Mouse (Mus musculus): Measurements from ENCODE around the gene Olfr1151. TPM values are rescaled to one million over a fixed set of nuclear protein-coding genes. Genes with fewer than 3 reads are reported as not detected.

The Olfr1151 gene
- not detected for polyA plus RNA-seq (2014; fragmentation: Illumina TruSeq; extraction: RNeasy Lipid Tissue Mini Kit (QIAGEN cat#74804); ENCODE audit: low read depth, low replicate concordance)

GRCm38 (mm10) chr2:87855562-87855961 is at the start of gene Olfr1151:
Gene Olfr1151, plus strand, starts transcription at chr2:87855862.

DNA sequence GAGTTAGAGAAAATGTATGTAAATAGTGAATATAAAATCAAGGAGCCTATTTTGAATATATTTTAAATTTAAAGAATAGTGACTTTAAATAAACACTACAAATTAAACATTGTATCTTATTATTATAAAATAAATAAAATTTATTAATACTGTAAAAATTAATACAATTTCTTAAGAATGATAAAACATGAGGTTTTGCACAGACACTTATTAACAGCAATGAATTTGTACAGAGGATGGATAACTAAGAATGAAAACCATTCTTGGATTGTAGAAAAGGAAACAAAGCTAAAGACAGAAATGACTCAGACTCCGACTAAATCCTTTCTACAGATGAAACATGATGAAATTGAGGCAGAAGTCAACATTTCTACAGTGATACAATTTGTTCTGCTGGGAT is 46.1 kb upstream of the Olfr1151 start, which contains the start of gene Olfr1145:
Gene Olfr1145 (plus strand): TSS at position 301 of the 400 bp plus-strand sequence.

GRCm38 (mm10) chr2:87830233-87830632 is 25.4 kb upstream of the Olfr1151 start, which contains the start of gene Olfr1148:
Gene Olfr1148, plus strand, starts transcription at chr2:87830533.

DNA sequence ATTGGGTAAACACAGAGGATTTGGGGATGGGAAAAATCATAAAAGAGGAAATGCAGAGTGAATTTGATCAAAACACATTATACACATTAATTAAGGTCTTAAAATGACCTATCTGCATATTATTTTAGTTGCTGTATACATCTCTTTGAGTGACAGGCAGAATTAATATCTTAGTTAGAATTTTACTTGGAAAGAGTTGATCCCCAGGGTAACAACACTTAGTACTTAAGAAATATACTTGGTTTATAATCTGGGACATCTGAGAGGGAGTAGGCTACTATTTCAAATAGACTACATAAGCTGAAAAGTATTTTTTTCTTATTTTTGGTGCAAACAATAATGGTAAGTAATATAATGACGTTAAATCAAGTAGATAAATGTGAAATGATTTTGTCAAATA is 12.0 kb upstream of the Olfr1151 start, which contains the start of gene Olfr1150-ps1:
Gene Olfr1150-ps1 (plus strand): TSS at position 301 of the 400 bp plus-strand sequence.

DNA sequence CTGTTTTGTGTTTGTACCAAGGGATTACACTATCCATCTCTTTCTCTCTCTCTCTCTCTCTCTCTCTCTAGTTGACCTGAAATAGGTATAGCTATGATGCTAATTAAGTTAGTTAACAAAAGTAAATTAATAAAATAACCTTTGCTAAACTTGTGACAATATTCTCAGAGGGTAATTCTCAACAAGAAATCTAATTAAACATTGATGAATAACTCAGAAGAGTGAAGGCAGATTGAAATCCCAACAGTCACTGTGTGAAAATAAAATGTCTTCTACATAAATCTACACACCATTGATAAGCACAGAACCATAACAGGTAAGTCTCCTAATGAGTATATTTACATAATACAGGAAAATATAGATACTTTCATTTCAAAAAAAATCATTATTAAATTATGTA is 10.5 kb downstream of the Olfr1151 start, which contains the start of gene Olfr1152:
Gene Olfr1152 (plus strand): TSS at position 301 of the 400 bp plus-strand sequence.

DNA sequence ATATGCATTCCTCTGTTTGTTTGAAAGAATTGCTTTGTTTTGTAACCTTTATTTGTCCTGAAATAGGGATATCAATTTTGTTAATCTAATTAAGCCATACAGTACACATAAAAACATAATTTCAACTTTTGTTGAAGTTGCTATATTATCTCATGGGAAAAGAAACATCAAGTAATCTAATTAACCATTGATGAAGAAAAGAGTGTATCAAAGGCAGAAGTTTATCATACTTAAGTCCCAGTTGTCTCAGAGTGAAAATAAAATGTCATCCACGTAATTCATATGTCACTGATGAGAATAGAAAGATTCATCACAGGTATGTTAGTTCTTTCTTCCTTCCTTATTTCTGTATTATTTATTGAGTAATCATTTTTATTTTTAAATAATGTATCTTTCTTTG is 39.0 kb downstream of the Olfr1151 start, which contains the start of gene Olfr1153:
Gene Olfr1153 (plus strand): TSS at position 301 of the 400 bp plus-strand sequence.

GRCm38 (mm10) chr2:87905066-87905465 is 49.4 kb downstream of the Olfr1151 start, which contains the start of gene Olfr1154:
Gene Olfr1154, minus strand, starts transcription at chr2:87905166.

Other genes with a start within 250 kb of the Olfr1151 start
- not detected for gene Olfr1130, start 249.7 kb upstream of the Olfr1151 start, polyA plus RNA-seq (2014; fragmentation: Illumina TruSeq; extraction: RNeasy Lipid Tissue Mini Kit (QIAGEN cat#74804); ENCODE audit: low read depth, low replicate concordance)
- not detected for gene Olfr1131, start 228.8 kb upstream of the Olfr1151 start, polyA plus RNA-seq (2014; fragmentation: Illumina TruSeq; extraction: RNeasy Lipid Tissue Mini Kit (QIAGEN cat#74804); ENCODE audit: low read depth, low replicate concordance)
- not detected for gene Olfr1132, start 218.3 kb upstream of the Olfr1151 start, polyA plus RNA-seq (2014; fragmentation: Illumina TruSeq; extraction: RNeasy Lipid Tissue Mini Kit (QIAGEN cat#74804); ENCODE audit: low read depth, low replicate concordance)
- not detected for gene Olfr1133, start 208.5 kb upstream of the Olfr1151 start, polyA plus RNA-seq (2014; fragmentation: Illumina TruSeq; extraction: RNeasy Lipid Tissue Mini Kit (QIAGEN cat#74804); ENCODE audit: low read depth, low replicate concordance)
- not detected for gene Olfr1134, start 197.4 kb upstream of the Olfr1151 start, polyA plus RNA-seq (2014; fragmentation: Illumina TruSeq; extraction: RNeasy Lipid Tissue Mini Kit (QIAGEN cat#74804); ENCODE audit: low read depth, low replicate concordance)
- not detected for gene Olfr1135, start 182.2 kb upstream of the Olfr1151 start, polyA plus RNA-seq (2014; fragmentation: Illumina TruSeq; extraction: RNeasy Lipid Tissue Mini Kit (QIAGEN cat#74804); ENCODE audit: low read depth, low replicate concordance)
- not detected for gene Olfr1136, start 161.9 kb upstream of the Olfr1151 start, polyA plus RNA-seq (2014; fragmentation: Illumina TruSeq; extraction: RNeasy Lipid Tissue Mini Kit (QIAGEN cat#74804); ENCODE audit: low read depth, low replicate concordance)
- gene Olfr1137, start 142.7 kb upstream of the Olfr1151 start, polyA plus RNA-seq (2014; fragmentation: Illumina TruSeq; extraction: RNeasy Lipid Tissue Mini Kit (QIAGEN cat#74804); ENCODE audit: low read depth, low replicate concordance), result not detected
- gene Olfr1138, start 115.9 kb upstream of the Olfr1151 start, polyA plus RNA-seq (2014; fragmentation: Illumina TruSeq; extraction: RNeasy Lipid Tissue Mini Kit (QIAGEN cat#74804); ENCODE audit: low read depth, low replicate concordance), result not detected
- gene Olfr1140, start 112.1 kb upstream of the Olfr1151 start, polyA plus RNA-seq (2014; fragmentation: Illumina TruSeq; extraction: RNeasy Lipid Tissue Mini Kit (QIAGEN cat#74804); ENCODE audit: low read depth, low replicate concordance), result not detected
- gene Olfr1141, start 101.9 kb upstream of the Olfr1151 start, polyA plus RNA-seq (2014; fragmentation: Illumina TruSeq; extraction: RNeasy Lipid Tissue Mini Kit (QIAGEN cat#74804); ENCODE audit: low read depth, low replicate concordance), result not detected
- gene Olfr152, start 76.4 kb upstream of the Olfr1151 start, polyA plus RNA-seq (2014; fragmentation: Illumina TruSeq; extraction: RNeasy Lipid Tissue Mini Kit (QIAGEN cat#74804); ENCODE audit: low read depth, low replicate concordance), result not detected
- gene Olfr1143, start 55.3 kb upstream of the Olfr1151 start, polyA plus RNA-seq (2014; fragmentation: Illumina TruSeq; extraction: RNeasy Lipid Tissue Mini Kit (QIAGEN cat#74804); ENCODE audit: low read depth, low replicate concordance), result not detected
- not detected for gene Olfr1145, start 46.0 kb upstream of the Olfr1151 start, polyA plus RNA-seq (2014; fragmentation: Illumina TruSeq; extraction: RNeasy Lipid Tissue Mini Kit (QIAGEN cat#74804); ENCODE audit: low read depth, low replicate concordance)
- not detected for gene Olfr1148, start 25.3 kb upstream of the Olfr1151 start, polyA plus RNA-seq (2014; fragmentation: Illumina TruSeq; extraction: RNeasy Lipid Tissue Mini Kit (QIAGEN cat#74804); ENCODE audit: low read depth, low replicate concordance)
- not detected for gene Olfr1150-ps1, start 11.9 kb upstream of the Olfr1151 start, polyA plus RNA-seq (2014; fragmentation: Illumina TruSeq; extraction: RNeasy Lipid Tissue Mini Kit (QIAGEN cat#74804); ENCODE audit: low read depth, low replicate concordance)
- not detected for gene Olfr1152, start 10.6 kb downstream of the Olfr1151 start, polyA plus RNA-seq (2014; fragmentation: Illumina TruSeq; extraction: RNeasy Lipid Tissue Mini Kit (QIAGEN cat#74804); ENCODE audit: low read depth, low replicate concordance)
- gene Olfr1153, start 39.1 kb downstream of the Olfr1151 start, polyA plus RNA-seq (2014; fragmentation: Illumina TruSeq; extraction: RNeasy Lipid Tissue Mini Kit (QIAGEN cat#74804); ENCODE audit: low read depth, low replicate concordance), result not detected
- not detected for gene Olfr1154, start 49.3 kb downstream of the Olfr1151 start, polyA plus RNA-seq (2014; fragmentation: Illumina TruSeq; extraction: RNeasy Lipid Tissue Mini Kit (QIAGEN cat#74804); ENCODE audit: low read depth, low replicate concordance)
- not detected for gene Olfr1155, start 89.3 kb downstream of the Olfr1151 start, polyA plus RNA-seq (2014; fragmentation: Illumina TruSeq; extraction: RNeasy Lipid Tissue Mini Kit (QIAGEN cat#74804); ENCODE audit: low read depth, low replicate concordance)
- not detected for gene Olfr1156, start 97.2 kb downstream of the Olfr1151 start, polyA plus RNA-seq (2014; fragmentation: Illumina TruSeq; extraction: RNeasy Lipid Tissue Mini Kit (QIAGEN cat#74804); ENCODE audit: low read depth, low replicate concordance)
- not detected for gene Olfr1157, start 112.4 kb downstream of the Olfr1151 start, polyA plus RNA-seq (2014; fragmentation: Illumina TruSeq; extraction: RNeasy Lipid Tissue Mini Kit (QIAGEN cat#74804); ENCODE audit: low read depth, low replicate concordance)
- gene Olfr74, start 118.8 kb downstream of the Olfr1151 start, polyA plus RNA-seq (2014; fragmentation: Illumina TruSeq; extraction: RNeasy Lipid Tissue Mini Kit (QIAGEN cat#74804); ENCODE audit: low read depth, low replicate concordance), result not detected
- not detected for gene Olfr1158, start 134.3 kb downstream of the Olfr1151 start, polyA plus RNA-seq (2014; fragmentation: Illumina TruSeq; extraction: RNeasy Lipid Tissue Mini Kit (QIAGEN cat#74804); ENCODE audit: low read depth, low replicate concordance)
- gene Olfr1160, start 152.4 kb downstream of the Olfr1151 start, polyA plus RNA-seq (2014; fragmentation: Illumina TruSeq; extraction: RNeasy Lipid Tissue Mini Kit (QIAGEN cat#74804); ENCODE audit: low read depth, low replicate concordance), result not detected
- gene Olfr1161, start 166.9 kb downstream of the Olfr1151 start, polyA plus RNA-seq (2014; fragmentation: Illumina TruSeq; extraction: RNeasy Lipid Tissue Mini Kit (QIAGEN cat#74804); ENCODE audit: low read depth, low replicate concordance), result not detected
- gene Olfr73, start 181.8 kb downstream of the Olfr1151 start, polyA plus RNA-seq (2014; fragmentation: Illumina TruSeq; extraction: RNeasy Lipid Tissue Mini Kit (QIAGEN cat#74804); ENCODE audit: low read depth, low replicate concordance), result not detected
- gene Olfr1162, start 195.3 kb downstream of the Olfr1151 start, polyA plus RNA-seq (2014; fragmentation: Illumina TruSeq; extraction: RNeasy Lipid Tissue Mini Kit (QIAGEN cat#74804); ENCODE audit: low read depth, low replicate concordance), result not detected
- not detected for gene Olfr1163, start 216.0 kb downstream of the Olfr1151 start, polyA plus RNA-seq (2014; fragmentation: Illumina TruSeq; extraction: RNeasy Lipid Tissue Mini Kit (QIAGEN cat#74804); ENCODE audit: low read depth, low replicate concordance)
- gene Olfr1164, start 238.1 kb downstream of the Olfr1151 start, polyA plus RNA-seq (2014; fragmentation: Illumina TruSeq; extraction: RNeasy Lipid Tissue Mini Kit (QIAGEN cat#74804); ENCODE audit: low read depth, low replicate concordance), result not detected